Mouse (Mus musculus) cerebellum, adult (tissue): Measurements from ENCODE around the gene Cdkl1.

Experiments
- ATAC-seq: cut with Nextera tagmentation; 2 replicates; pipeline ENCODE4 v1.9.2; 2017; ENCODE audit warnings: mild to moderate bottlenecking, moderate library complexity, mixed read lengths; ENCODE audit not compliant: insufficient number of reproducible peaks, low FRiP score, low TSS enrichment

Cdkl1 gene

GRCm38 (mm10) chr12:69785471-69785870 is 5.6 kb downstream of the Cdkl1 start:
- ATAC-seq: no peak

GRCm38 (mm10) chr12:69783247-69784025 is 7.6 kb downstream of the Cdkl1 start:
- ATAC-seq: no peak

GRCm38 (mm10) chr12:69781935-69782650 is 9.0 kb downstream of the Cdkl1 start:
- no peak for ATAC-seq

GRCm38 (mm10) chr12:69781480-69781879 is 9.6 kb downstream of the Cdkl1 start:
- no peak for ATAC-seq

- no peak for ATAC-seq
Observed at GRCm38 (mm10) chr12:69777957-69778356, 13.1 kb downstream of the Cdkl1 start.

- ATAC-seq: no peak
Observed at GRCm38 (mm10) chr12:69777341-69777730, 13.7 kb downstream of the Cdkl1 start.

- ATAC-seq: no peak
Observed at GRCm38 (mm10) chr12:69776607-69777340, 14.3 kb downstream of the Cdkl1 start.

- no peak for ATAC-seq
Observed at GRCm38 (mm10) chr12:69768841-69769240, 22.2 kb downstream of the Cdkl1 start.

- ATAC-seq: no peak
Observed at GRCm38 (mm10) chr12:69767476-69768258, 23.4 kb downstream of the Cdkl1 start.

GRCm38 (mm10) chr12:69766185-69766904 is 24.7 kb downstream of the Cdkl1 start:
- no peak for ATAC-seq

- ATAC-seq: no peak
Observed at GRCm38 (mm10) chr12:69765543-69765942, 25.5 kb downstream of the Cdkl1 start.

GRCm38 (mm10) chr12:69761603-69762002 is 29.5 kb downstream of the Cdkl1 start:
- ATAC-seq: no peak

GRCm38 (mm10) chr12:69760743-69761406 is 30.2 kb downstream of the Cdkl1 start:
- ATAC-seq: no peak

GRCm38 (mm10) chr12:69760014-69760413 is 31.1 kb downstream of the Cdkl1 start:
- no peak for ATAC-seq

GRCm38 (mm10) chr12:69759267-69759885 is 31.7 kb downstream of the Cdkl1 start:
- ATAC-seq: no peak

- ATAC-seq: no peak
Observed at GRCm38 (mm10) chr12:69758221-69759185, 32.6 kb downstream of the Cdkl1 start.

GRCm38 (mm10) chr12:69757418-69758141 is 33.5 kb downstream of the Cdkl1 start:
- peak; percentile 89 for ATAC-seq
